Mouse (Mus musculus): Measurements from ENCODE around the gene Tpra1. TPM values are rescaled to one million over a fixed set of nuclear protein-coding genes. Genes with fewer than 3 reads are reported as not detected.

The Tpra1 gene
- polyA plus RNA-seq, 1 experiment from 2014 or later, result 80.1 TPM

GRCm38 (mm10) chr6:88885644-88886416 lies 16.2 kb upstream of the Tpra1 start:
- Histone ChIP-seq H3K9me3 (ENCODE audit: control insufficient read depth, low read length) (no peaks in the 10 kb centered on the region), H3K27me3 (ENCODE audit: control insufficient read depth, insufficient read depth, low read depth, low read length) (no peaks in the 10 kb centered on the region), H3K4me1 (replicated peaks; ENCODE audit: control insufficient read depth, insufficient read depth, low read length) (no peaks in the 10 kb centered on the region), H3K36me3 (ENCODE audit: control insufficient read depth, insufficient read depth, low read length) (peaks cover 60% of the 10 kb centered on the region), H3K4me2 (ENCODE audit: low read depth, low read length) (no peak overlapping the region), H3K4me3 (ENCODE audit: low read length) (no peak overlapping the region), H3K27ac (ENCODE audit: low read length) (no peak overlapping the region), H3K9ac (ENCODE audit: low read length) (no peak overlapping the region)
- ATAC-seq (ENCODE audit: low read depth), result no peak
- 89% methylated on average over 12 of the region's 12 CpGs for WGBS

DNA sequence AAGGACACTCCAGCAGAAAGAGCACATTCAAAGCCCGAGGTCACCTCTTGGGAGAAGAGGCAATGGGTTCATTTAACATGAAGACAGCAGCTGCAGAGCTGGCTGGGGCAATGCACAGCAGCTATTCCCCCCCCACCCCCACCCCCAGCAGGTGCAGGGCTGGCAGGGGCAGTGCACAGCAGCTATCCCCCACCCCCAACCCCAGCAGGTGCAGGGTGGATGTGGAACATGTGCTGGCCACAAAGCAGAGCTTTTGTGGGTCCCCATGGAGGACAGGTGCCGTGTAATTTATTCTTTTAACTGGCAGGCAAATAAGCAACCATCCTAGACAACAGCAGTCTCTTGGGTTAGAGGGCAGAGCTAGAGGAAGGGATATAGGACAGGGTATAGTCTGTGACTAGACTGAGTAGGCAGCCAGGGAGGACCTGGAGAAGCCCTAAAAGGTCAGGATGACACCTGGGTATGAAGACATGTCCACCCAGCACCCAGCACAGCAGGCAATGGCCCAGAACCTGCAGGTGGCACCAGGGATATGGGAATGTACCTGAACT lies 15.6 kb upstream of the Tpra1 start:
- H3K9ac ChIP-seq (ENCODE audit: low read length), result no peak overlapping the region
- H3K4me2 ChIP-seq (ENCODE audit: low read depth, low read length), result no peak overlapping the region
- no peaks in the 10 kb centered on the region for H3K4me1 ChIP-seq (replicated peaks; ENCODE audit: control insufficient read depth, insufficient read depth, low read length)
- H3K9me3 ChIP-seq (ENCODE audit: control insufficient read depth, low read length), result no peaks in the 10 kb centered on the region
- ATAC-seq (ENCODE audit: low read depth), result no peak
- H3K27me3 ChIP-seq (ENCODE audit: control insufficient read depth, insufficient read depth, low read depth, low read length), result no peaks in the 10 kb centered on the region
- no peak overlapping the region for H3K4me3 ChIP-seq (ENCODE audit: low read length)
- peaks cover 66% of the 10 kb centered on the region for H3K36me3 ChIP-seq (ENCODE audit: control insufficient read depth, insufficient read depth, low read length)
- no peak overlapping the region for H3K27ac ChIP-seq (ENCODE audit: low read length)
- WGBS, result 82% methylated on average over 2 of the region's 2 CpGs

GRCm38 (mm10) chr6:88889410-88890042 lies 12.5 kb upstream of the Tpra1 start:
- Histone ChIP-seq H3K27me3 (ENCODE audit: control insufficient read depth, insufficient read depth, low read depth, low read length) (no peaks in the 10 kb centered on the region), H3K9me3 (ENCODE audit: control insufficient read depth, low read length) (no peaks in the 10 kb centered on the region), H3K9ac (ENCODE audit: low read length) (no peak overlapping the region), H3K36me3 (ENCODE audit: control insufficient read depth, insufficient read depth, low read length) (peaks cover 78% of the 10 kb centered on the region), H3K27ac (ENCODE audit: low read length) (no peak overlapping the region), H3K4me1 (replicated peaks; ENCODE audit: control insufficient read depth, insufficient read depth, low read length) (no peaks in the 10 kb centered on the region), H3K4me3 (ENCODE audit: low read length) (no peak overlapping the region), H3K4me2 (ENCODE audit: low read depth, low read length) (no peak overlapping the region)
- 78% methylated on average over 13 of the region's 13 CpGs for WGBS
- ATAC-seq (ENCODE audit: low read depth), result 0 out of 2 replicates have a peak, but pooled peaks have one; percentile 2

- 83% methylated on average over 7 of the region's 7 CpGs for WGBS
- H3K9me3 ChIP-seq (ENCODE audit: control insufficient read depth, low read length), result no peaks in the 10 kb centered on the region
- peaks cover 79% of the 10 kb centered on the region for H3K36me3 ChIP-seq (ENCODE audit: control insufficient read depth, insufficient read depth, low read length)
- H3K4me1 ChIP-seq (replicated peaks; ENCODE audit: control insufficient read depth, insufficient read depth, low read length), result no peaks in the 10 kb centered on the region
- no peak overlapping the region for H3K4me2 ChIP-seq (ENCODE audit: low read depth, low read length)
- H3K27ac ChIP-seq (ENCODE audit: low read length), result no peak overlapping the region
- H3K27me3 ChIP-seq (ENCODE audit: control insufficient read depth, insufficient read depth, low read depth, low read length), result no peaks in the 10 kb centered on the region
- no peak for ATAC-seq (ENCODE audit: low read depth)
- no peak overlapping the region for H3K9ac ChIP-seq (ENCODE audit: low read length)
- H3K4me3 ChIP-seq (ENCODE audit: low read length), result no peak overlapping the region
These were observed 11.2 kb upstream of the Tpra1 start for GRCm38 (mm10) chr6:88890832-88891231.

DNA sequence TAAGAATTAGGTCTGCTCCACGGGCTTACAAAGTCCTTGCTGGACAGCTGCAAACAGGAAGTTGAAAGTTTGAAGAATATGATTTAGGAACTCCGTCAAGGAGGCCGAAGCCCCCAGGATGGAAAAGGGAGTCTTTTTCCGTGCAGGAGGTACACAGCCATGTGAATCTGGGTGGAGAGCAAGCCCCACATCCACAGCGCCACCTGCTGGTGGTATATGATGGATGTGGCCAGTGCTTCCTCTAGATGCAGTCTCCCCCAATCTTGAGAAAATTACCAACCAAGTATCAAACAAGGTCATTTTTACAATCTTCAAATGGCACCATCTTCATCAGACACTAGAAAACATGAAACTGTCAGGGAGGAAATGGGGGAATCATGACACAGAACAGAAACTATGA lies 8.5 kb upstream of the Tpra1 start:
- H3K4me3 ChIP-seq (ENCODE audit: low read length), result no peak overlapping the region
- WGBS, result 60% methylated on average over 5 of the region's 5 CpGs
- peaks cover 62% of the 10 kb centered on the region for H3K36me3 ChIP-seq (ENCODE audit: control insufficient read depth, insufficient read depth, low read length)
- no peaks in the 10 kb centered on the region for H3K9me3 ChIP-seq (ENCODE audit: control insufficient read depth, low read length)
- ATAC-seq (ENCODE audit: low read depth), result no peak
- H3K27me3 ChIP-seq (ENCODE audit: control insufficient read depth, insufficient read depth, low read depth, low read length), result no peaks in the 10 kb centered on the region
- H3K4me1 ChIP-seq (replicated peaks; ENCODE audit: control insufficient read depth, insufficient read depth, low read length), result peaks cover 16% of the 10 kb centered on the region
- no peak overlapping the region for H3K4me2 ChIP-seq (ENCODE audit: low read depth, low read length)
- no peak overlapping the region for H3K9ac ChIP-seq (ENCODE audit: low read length)
- no peak overlapping the region for H3K27ac ChIP-seq (ENCODE audit: low read length)

GRCm38 (mm10) chr6:88895943-88896342 lies 6.1 kb upstream of the Tpra1 start:
- no peak overlapping the region for H3K27ac ChIP-seq (ENCODE audit: low read length)
- no peak for ATAC-seq (ENCODE audit: low read depth)
- peaks cover 21% of the 10 kb centered on the region for H3K4me1 ChIP-seq (replicated peaks; ENCODE audit: control insufficient read depth, insufficient read depth, low read length)
- no peak overlapping the region for H3K4me3 ChIP-seq (ENCODE audit: low read length)
- WGBS, result 71% methylated on average over 6 of the region's 6 CpGs
- no peaks in the 10 kb centered on the region for H3K27me3 ChIP-seq (ENCODE audit: control insufficient read depth, insufficient read depth, low read depth, low read length)
- H3K36me3 ChIP-seq (ENCODE audit: control insufficient read depth, insufficient read depth, low read length), result peaks cover 45% of the 10 kb centered on the region
- H3K4me2 ChIP-seq (ENCODE audit: low read depth, low read length), result no peak overlapping the region
- H3K9me3 ChIP-seq (ENCODE audit: control insufficient read depth, low read length), result no peaks in the 10 kb centered on the region
- H3K9ac ChIP-seq (ENCODE audit: low read length), result no peak overlapping the region

GRCm38 (mm10) chr6:88897246-88897645 lies 4.8 kb upstream of the Tpra1 start:
- Histone ChIP-seq H3K27ac (ENCODE audit: low read length) (no peak overlapping the region), H3K36me3 (ENCODE audit: control insufficient read depth, insufficient read depth, low read length) (peaks cover 32% of the 10 kb centered on the region), H3K27me3 (ENCODE audit: control insufficient read depth, insufficient read depth, low read depth, low read length) (no peaks in the 10 kb centered on the region), H3K4me2 (ENCODE audit: low read depth, low read length) (peak overlapping the region; percentile 67), H3K4me3 (ENCODE audit: low read length) (peak overlapping the region; percentile 60), H3K4me1 (replicated peaks; ENCODE audit: control insufficient read depth, insufficient read depth, low read length) (peaks cover 28% of the 10 kb centered on the region), H3K9me3 (ENCODE audit: control insufficient read depth, low read length) (no peaks in the 10 kb centered on the region), H3K9ac (ENCODE audit: low read length) (peak overlapping the region; percentile 46)
- 38% methylated on average over 7 of the region's 7 CpGs for WGBS
- no peak for ATAC-seq (ENCODE audit: low read depth)

- peak within 1 kb of the TSS; percentile 67 for H3K4me2 ChIP-seq (ENCODE audit: low read depth, low read length)
- peak within 1 kb of the TSS; percentile 74 for H3K9ac ChIP-seq (ENCODE audit: low read length)
- peaks cover 35% of the 10 kb centered on the region for H3K4me1 ChIP-seq (replicated peaks; ENCODE audit: control insufficient read depth, insufficient read depth, low read length)
- peak within 1 kb of the TSS; percentile 60 for H3K4me3 ChIP-seq (ENCODE audit: low read length)
- WGBS, result 0% methylated on average over 33 of the region's 33 CpGs
- H3K9me3 ChIP-seq (ENCODE audit: control insufficient read depth, low read length), result no peaks in the 10 kb centered on the region
- peak; percentile 84 for ATAC-seq (ENCODE audit: low read depth)
- peak within 1 kb of the TSS; percentile 51 for H3K27ac ChIP-seq (ENCODE audit: low read length)
- peaks cover 20% of the 10 kb centered on the region for H3K36me3 ChIP-seq (ENCODE audit: control insufficient read depth, insufficient read depth, low read length)
- no peaks in the 10 kb centered on the region for H3K27me3 ChIP-seq (ENCODE audit: control insufficient read depth, insufficient read depth, low read depth, low read length)
These were observed 3.5 kb upstream of the Tpra1 start, which contains the start of gene Mcm2 for GRCm38 (mm10) chr6:88898534-88899048. Mcm2 (minus strand) TSS chr6:88898780.

DNA sequence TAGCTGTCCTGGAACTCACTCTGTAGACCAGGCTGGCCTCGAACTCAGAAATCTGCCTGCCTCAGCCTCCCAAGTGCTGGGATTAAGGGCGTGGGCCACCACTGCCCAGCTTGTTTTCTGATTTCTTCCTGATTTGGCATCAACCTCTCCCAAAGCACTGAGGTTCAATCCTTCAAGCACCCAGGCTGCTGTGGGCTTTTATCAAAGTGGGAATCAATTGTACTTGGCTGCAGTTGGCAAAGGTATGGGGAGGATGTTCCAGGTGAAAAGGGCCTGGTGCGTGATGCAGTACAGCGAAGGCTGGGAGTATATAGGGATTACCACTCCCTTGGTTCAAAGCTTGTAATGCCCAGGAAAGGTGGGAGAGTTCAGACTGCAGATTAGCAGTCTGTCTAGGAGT lies 3.0 kb upstream of the Tpra1 start:
- Histone ChIP-seq H3K4me3 (ENCODE audit: low read length) (peak overlapping the region; percentile 60; the same call in 1 of the 2 replicates), H3K36me3 (ENCODE audit: control insufficient read depth, insufficient read depth, low read length) (peaks cover 19% of the 10 kb centered on the region), H3K27me3 (ENCODE audit: control insufficient read depth, insufficient read depth, low read depth, low read length) (no peaks in the 10 kb centered on the region), H3K9ac (ENCODE audit: low read length) (peak overlapping the region; percentile 61), H3K4me2 (ENCODE audit: low read depth, low read length) (peak overlapping the region; percentile 67), H3K9me3 (ENCODE audit: control insufficient read depth, low read length) (no peaks in the 10 kb centered on the region), H3K4me1 (replicated peaks; ENCODE audit: control insufficient read depth, insufficient read depth, low read length) (peaks cover 40% of the 10 kb centered on the region), H3K27ac (ENCODE audit: low read length) (no peak overlapping the region)
- no peak for ATAC-seq (ENCODE audit: low read depth)
- 57% methylated on average over 4 of the region's 4 CpGs for WGBS
